In the genomic region with DNA sequence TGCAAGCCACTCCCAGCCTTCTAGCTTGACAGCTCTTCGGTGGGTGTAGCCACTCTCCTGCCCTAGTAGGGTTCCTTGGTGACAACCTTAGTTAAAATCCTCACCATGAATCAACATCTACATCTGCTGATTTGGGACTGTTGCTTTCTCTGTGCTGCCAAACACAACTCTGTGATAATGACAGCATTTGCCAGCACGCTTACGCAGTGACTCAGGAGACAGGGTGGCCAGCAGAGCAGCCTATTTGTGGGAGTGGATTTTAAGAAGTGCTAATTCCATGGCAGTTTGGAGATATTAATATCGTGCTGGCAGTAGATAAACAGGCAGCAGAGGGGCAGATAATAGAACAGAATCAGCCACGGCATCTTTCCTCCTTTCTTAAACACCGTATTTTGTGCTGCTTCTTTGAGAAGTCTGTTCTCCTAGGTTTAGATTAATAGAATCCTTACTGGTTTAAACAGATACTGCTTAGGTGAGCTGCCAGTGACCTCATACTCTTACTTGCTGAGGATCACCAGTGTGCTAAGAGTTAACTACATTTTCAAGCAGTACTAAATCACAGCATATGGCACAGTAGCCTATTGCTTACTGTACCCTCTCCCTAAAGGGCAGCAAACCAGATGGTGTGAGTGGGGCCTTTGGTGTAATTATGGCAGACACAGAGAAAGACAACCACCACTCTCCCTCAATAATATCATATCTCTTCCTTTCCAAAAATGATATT, we compare ENCODE assay signal across 9 mouse cellular contexts.
DNase-seq lines count a peak whose midpoint lies in the region; ATAC-seq and TF ChIP-seq lines count a peak whose summit lies in the region.
"Had no signal": no experiment of that assay in that cellular context is flagged by ENCODE, and none has a peak within 500 bp of the region (broad histone marks: within the 10 kb centered on the region; RNA-seq: fewer than 3 reads in every experiment).

No protein-coding gene starts in this region.

- H3K9me3 ChIP-seq in MEL (replicated peaks; ENCODE audit: insufficient read depth, low read length) = no peaks in the 10 kb centered on the region

- 17% methylated on average over 6 of the region's 6 CpGs for WGBS in olfactory bulb, adult 2 months

- peaks cover 22 to 61% of the 10 kb centered on the region in 2 experiments for H3K36me3 ChIP-seq in MEL (ENCODE audit: control insufficient read depth in 1 of 2, insufficient read depth in 2 of 2, low read length in 2 of 2)

- peak; percentile 83 for DNase-seq in MEL (ENCODE audit: low read depth, low spot score)
- DNase-seq in brain, embryonic 14.5 days (ENCODE audit: low read depth) = peak; percentile 73
- DNase-seq in frontal cortex, adult 2 months (ENCODE audit: extremely low spot score in 1 of 2, low spot score in 1 of 2) = peak; percentile 63 to 76
- peak; percentile 51 to 58 for DNase-seq in left cerebral cortex, adult 18-20 months (ENCODE audit: low spot score in 2 of 2)
- no peak for DNase-seq in lung, postnatal 14 days
- no peak for DNase-seq in retina, postnatal 1 day

- no peak for TF ChIP-seq RAD21 in MEL (IDR thresholded peaks at IDR 0.05; ENCODE audit: low read depth, low read length)

- peaks cover 40 to 45% of the 10 kb centered on the region in 2 experiments for H3K4me1 ChIP-seq in MEL (ENCODE audit: control insufficient read depth in 1 of 2, insufficient read depth in 2 of 2, low read length in 2 of 2)
- peaks cover 9% of the 10 kb centered on the region for H3K4me1 ChIP-seq in olfactory bulb, adult 2 months (ENCODE audit: control insufficient read depth, insufficient read depth, low read length)

- peak overlapping the region; percentile 48 to 60; a peak in 3 of 4 replicates for H3K4me3 ChIP-seq in MEL (ENCODE audit: control insufficient read depth in 1 of 2, insufficient read depth in 1 of 2, low read depth in 2 of 2, low read length in 2 of 2)
- H3K4me3 ChIP-seq in olfactory bulb, adult 2 months (ENCODE audit: insufficient read depth, low read depth, low read length) = no peak overlapping the region

- H3K27ac ChIP-seq in MEL (ENCODE audit: control insufficient read depth, low read depth, low read length) = peak overlapping the region; percentile 99
- H3K27ac ChIP-seq in olfactory bulb, adult 2 months (ENCODE audit: insufficient read depth, low read depth, low read length) = peak overlapping the region; percentile 45
- H3K27ac ChIP-seq: kidney, postnatal 0 days had no signal

- H3K27me3 ChIP-seq in MEL (ENCODE audit: control insufficient read depth in 1 of 2, insufficient read depth in 2 of 2, low read length in 2 of 2) = no peaks in the 10 kb centered on the region

- no peak for ATAC-seq in granulocyte monocyte progenitor cell, adult 5-6 weeks (replicated peaks; ENCODE audit: poor library complexity, severe bottlenecking)

- TF ChIP-seq EP300 in MEL (IDR thresholded peaks at IDR 0.05; ENCODE audit: low read depth in 1 of 2, low read length in 2 of 2) = peak; percentile 70 to 90

- peaks cover 2% of the 10 kb centered on the region; the same call in 1 of the 2 replicates for H3K79me2 ChIP-seq in MEL (ENCODE audit: control insufficient read depth, insufficient read depth, low read length, poor library complexity)

- TF ChIP-seq POLR2A in MEL (IDR thresholded peaks at IDR 0.05; ENCODE audit: control insufficient read depth in 1 of 2, insufficient read depth in 1 of 2, low read depth in 1 of 2, low read length in 2 of 2, poor library complexity in 1 of 2) = no peak
- no peak for TF ChIP-seq POLR2A in brain, embryonic 14.5 days (IDR thresholded peaks at IDR 0.05; ENCODE audit: borderline replicate concordance, extremely low read depth, insufficient read depth, insufficient read length, poor library complexity, severe bottlenecking)
- no peak for TF ChIP-seq POLR2A in olfactory bulb, adult 2 months (IDR thresholded peaks at IDR 0.05; ENCODE audit: insufficient read depth, low read depth, low read length)

- TF ChIP-seq CTCF in MEL (IDR thresholded peaks at IDR 0.05 in 2 of 3, conservative IDR thresholded peaks at IDR 0.05 in 1 of 3; ENCODE audit: control insufficient read depth in 1 of 3, insufficient read depth in 1 of 3, low read depth in 2 of 3, low read length in 3 of 3, poor library complexity in 1 of 3, severe bottlenecking in 1 of 3) = no peak
- no peak for TF ChIP-seq CTCF in brain, embryonic 14.5 days (IDR thresholded peaks at IDR 0.05; ENCODE audit: borderline replicate concordance, extremely low read depth, insufficient read depth, insufficient read length)
- no peak for TF ChIP-seq CTCF in olfactory bulb, adult 2 months (IDR thresholded peaks at IDR 0.05; ENCODE audit: insufficient read depth, low read depth, low read length)

- peak overlapping the region; percentile 82 for H3K9ac ChIP-seq in MEL (ENCODE audit: control insufficient read depth, low read depth, low read length, poor library complexity, severe bottlenecking)

TF ChIP-seq in MEL, 35 proteins besides CTCF, POLR2A, EP300 and RAD21:
- TF ChIP-seq TAL1 (IDR thresholded peaks at IDR 0.05; ENCODE audit: low read length) (peak; percentile 21; the same call in 1 of the 2 replicates), ETS1 (IDR thresholded peaks at IDR 0.05; ENCODE audit: low read depth, low read length) (peak; percentile 90), RCOR1 (IDR thresholded peaks at IDR 0.05; ENCODE audit: low read depth, low read length) (peak; percentile 44), MYB (IDR thresholded peaks at IDR 0.05; ENCODE audit: low read depth, low read length) (peak; percentile 43; the same call in 1 of the 2 replicates), SIN3A (IDR thresholded peaks at IDR 0.05; ENCODE audit: low read length) (no peak; the same call in 1 of the 2 replicates), SMC3 (IDR thresholded peaks at IDR 0.05; ENCODE audit: low read depth, low read length) (no peak; the same call in 1 of the 2 replicates), BHLHE40 (IDR thresholded peaks at IDR 0.05; ENCODE audit: borderline replicate concordance, low read depth, low read length) (peak; percentile 63; the same call in 1 of the 2 replicates), TCF12 (IDR thresholded peaks at IDR 0.05; ENCODE audit: low read depth, low read length) (peak; percentile 88), MXI1 (IDR thresholded peaks at IDR 0.05; ENCODE audit: low read depth, low read length) (peak; percentile 85), NRF1 (IDR thresholded peaks at IDR 0.05; ENCODE audit: insufficient read depth, low read depth, low read length, poor library complexity, severe bottlenecking) (peak; percentile 30; the same call in 1 of the 2 replicates), MEF2A (IDR thresholded peaks at IDR 0.05; ENCODE audit: extremely low read depth, insufficient replicate concordance, low read depth, low read length, poor library complexity, severe bottlenecking) (peak; percentile 73; the same call in 1 of the 2 replicates), GATA1 (IDR thresholded peaks at IDR 0.05; ENCODE audit: low read depth, low read length) (peak; percentile 80), KAT2A (conservative IDR thresholded peaks at IDR 0.05; ENCODE audit: low read depth, low read length) (no peak)

Comparison
In these comparisons a context has a peak if more than half of its experiments do, and no peak if none do; other contexts are left out.
1. DNase-seq: peak in MEL (single experiment), brain, embryonic 14.5 days (single experiment), frontal cortex, adult 2 months (2 of 2) and left cerebral cortex, adult 18-20 months (2 of 2); none in lung, postnatal 14 days (single experiment) and retina, postnatal 1 day (single experiment).